Mouse (Mus musculus) forebrain, embryonic 14.5 days (tissue): ENCODE measurements around the gene Ssu72. TPM values are rescaled to one million over a fixed set of nuclear protein-coding genes. Genes with fewer than 3 reads are reported as not detected.
"Not testable (repeated sequence)": the region's sequence is repeated elsewhere in the genome, so short reads cannot be mapped to it uniquely, and the experiment has no call there.

Experiments
- ATAC-seq: fragments of 200-750 bp; cut with Nextera tagmentation; 2 replicates; pipeline ENCODE4 v1.8.0; 2017; ENCODE audit warnings: mild to moderate bottlenecking, moderate library complexity
- DNase-seq: peaks from one replicate; pipeline ENCODE4 v3.0.0-alpha.2; 2015; ENCODE audit warnings: low spot score
- H3K27ac ChIP-seq: fragments of 300-500 bp; sonication (generic); 2 replicates; pipeline ENCODE4 v1.5.1; 2014; ENCODE audit warnings: low read depth, mild to moderate bottlenecking, control low read depth, low read length, moderate library complexity
- H3K27me3 ChIP-seq: fragments of 300-500 bp; sonication (generic); replicated peaks from 2 replicates; pipeline ENCODE4 v1.6.1; 2014; ENCODE audit warnings: low read length, control low read depth, mixed read lengths; ENCODE audit not compliant: control insufficient read depth, insufficient read depth
- H3K36me3 ChIP-seq: fragments of 300-500 bp; sonication (generic); 2 replicates; pipeline ENCODE4 v1.6.1; 2014; ENCODE audit warnings: low read length, control low read depth; ENCODE audit not compliant: control insufficient read depth, insufficient read depth
- H3K4me1 ChIP-seq: fragments of 300-500 bp; sonication (generic); 2 replicates; pipeline ENCODE4 v1.6.1; 2014; ENCODE audit warnings: antibody characterized with exemption, low read length, control low read depth; ENCODE audit not compliant: control insufficient read depth, insufficient read depth
- H3K4me2 ChIP-seq: fragments of 300-500 bp; sonication (generic); 2 replicates; pipeline ENCODE4 v1.6.1; 2014; ENCODE audit warnings: mild to moderate bottlenecking, control low read depth, low read length
- H3K4me3 ChIP-seq: fragments of 300-500 bp; sonication (generic); 2 replicates; pipeline ENCODE4 v1.5.1; 2014; ENCODE audit warnings: low read depth, low read length, control low read depth
- H3K9ac ChIP-seq: fragments of 300-500 bp; sonication (generic); 2 replicates; pipeline ENCODE4 v1.6.1; 2014; ENCODE audit warnings: mild to moderate bottlenecking, low read length, control low read depth, moderate library complexity
- H3K9me3 ChIP-seq: fragments of 300-500 bp; sonication (generic); replicated peaks from 2 replicates; pipeline ENCODE4 v1.6.1; 2016; ENCODE audit warnings: low read length, control low read depth, mixed read lengths; ENCODE audit not compliant: control insufficient read depth
- WGBS: fragments of 180-500 bp; shearing (Covaris S2); extraction: QIAGEN DNeasy Blood & Tissue Kit; methylation state at CpG from one replicate; pipeline ENCODE4 v1.1.7; 2014; 5-methylcytosine and 5-hydroxymethylcytosine counted together
- polyA plus RNA-seq: library from polyadenylated mRNA; unstranded; fragments of >200 nt; fragmentation: Nextera tagmentation; extraction: Ambion mirVana; gene quantifications from 2 replicates; pipeline ENCODE4 v1.2.1, GENCODE M21; 2014

Gene Ssu72
- 153 and 179 TPM in 2 replicates for polyA plus RNA-seq

- peaks cover 10% of the 10 kb centered on the region for H3K4me1 ChIP-seq
- ATAC-seq: peak; percentile 96
- peak within 1 kb of the TSS; percentile 94 for H3K4me3 ChIP-seq
- WGBS: under 1% methylated on average over 75 of the region's 83 CpGs
- no peaks in the 10 kb centered on the region for H3K9me3 ChIP-seq
- no peaks in the 10 kb centered on the region for H3K36me3 ChIP-seq
- H3K9ac ChIP-seq: peak within 1 kb of the TSS; percentile 91
- peak; percentile 98 for DNase-seq
- peak within 1 kb of the TSS; percentile 92 for H3K27ac ChIP-seq
- H3K27me3 ChIP-seq: no peaks in the 10 kb centered on the region
- peak within 1 kb of the TSS; percentile 71 for H3K4me2 ChIP-seq
These were observed at the start of gene Ssu72 for GRCm38 (mm10) chr4:155704721-155705591. Ssu72 (plus strand) TSS chr4:155704800.

- H3K36me3 ChIP-seq: peaks cover 23% of the 10 kb centered on the region
- H3K9me3 ChIP-seq: no peaks in the 10 kb centered on the region
- ATAC-seq: no peak
- no peak overlapping the region for H3K4me2 ChIP-seq
- no peak for DNase-seq
- H3K9ac ChIP-seq: no peak overlapping the region
- H3K4me3 ChIP-seq: no peak overlapping the region
- 89% methylated on average over 13 of the region's 13 CpGs for WGBS
- H3K4me1 ChIP-seq: peaks cover 18% of the 10 kb centered on the region
- H3K27ac ChIP-seq: no peak overlapping the region
- peaks cover 47% of the 10 kb centered on the region for H3K27me3 ChIP-seq
These were observed 48.3 kb upstream of the Ssu72 start for GRCm38 (mm10) chr4:155656214-155656751.

DNA sequence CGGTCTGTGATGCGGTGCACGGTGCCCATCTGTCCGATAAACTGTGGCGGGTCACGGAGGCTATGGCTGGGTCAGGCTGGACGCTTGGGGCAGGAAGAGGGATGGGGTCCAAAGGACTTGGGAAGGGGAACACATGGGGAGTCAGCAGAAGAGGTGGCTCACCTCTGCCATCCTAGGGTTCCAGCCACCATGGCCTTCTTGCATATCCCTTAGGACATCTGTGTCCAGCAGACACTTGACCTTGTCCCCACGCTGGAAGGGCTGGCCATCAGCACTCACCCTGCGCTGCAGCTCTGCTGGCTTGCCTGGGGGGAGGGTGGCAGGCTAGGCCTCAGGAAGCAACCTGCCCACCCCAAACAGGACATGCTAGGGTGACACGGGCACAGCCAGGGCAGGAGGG lies 45.6 kb upstream of the Ssu72 start:
- Histone ChIP-seq H3K27ac (no peak overlapping the region), H3K9ac (no peak overlapping the region), H3K27me3 (peaks cover 20% of the 10 kb centered on the region), H3K4me3 (no peak overlapping the region), H3K4me1 (peaks cover 6% of the 10 kb centered on the region; the same call in 1 of the 2 replicates), H3K9me3 (no peaks in the 10 kb centered on the region), H3K4me2 (no peak overlapping the region), H3K36me3 (peaks cover 16% of the 10 kb centered on the region)
- DNase-seq (no peak), ATAC-seq (no peak)
- 95% methylated on average over 10 of the region's 10 CpGs for WGBS

GRCm38 (mm10) chr4:155660641-155661040 lies 44.0 kb upstream of the Ssu72 start:
- no peak for DNase-seq
- Histone ChIP-seq H3K4me1 (no peaks in the 10 kb centered on the region), H3K4me3 (no peak overlapping the region), H3K36me3 (peaks cover 12% of the 10 kb centered on the region), H3K9me3 (no peaks in the 10 kb centered on the region), H3K4me2 (no peak overlapping the region), H3K9ac (no peak overlapping the region), H3K27me3 (peaks cover 4% of the 10 kb centered on the region), H3K27ac (no peak overlapping the region)
- no peak for ATAC-seq
- 89% methylated on average over 12 of the region's 12 CpGs for WGBS

- Histone ChIP-seq H3K9me3 (no peaks in the 10 kb centered on the region), H3K27me3 (no peaks in the 10 kb centered on the region), H3K4me2 (no peak overlapping the region), H3K27ac (no peak overlapping the region), H3K4me3 (no peak overlapping the region), H3K4me1 (peaks cover 6% of the 10 kb centered on the region; the same call in 1 of the 2 replicates), H3K36me3 (no peaks in the 10 kb centered on the region), H3K9ac (no peak overlapping the region)
- ATAC-seq (no peak), DNase-seq (no peak)
These were observed 37.7 kb upstream of the Ssu72 start for GRCm38 (mm10) chr4:155666903-155667302.

GRCm38 (mm10) chr4:155668689-155669597 lies 35.7 kb upstream of the Ssu72 start, which contains the start of gene Mib2:
Mib2 (minus strand) TSS chr4:155669198.
- Histone ChIP-seq H3K4me1 (peaks cover 6% of the 10 kb centered on the region; the same call in 1 of the 2 replicates), H3K4me3 (peak within 1 kb of the TSS; percentile 82), H3K27me3 (no peaks in the 10 kb centered on the region), H3K9ac (peak within 1 kb of the TSS; percentile 89), H3K27ac (peak within 1 kb of the TSS; percentile 78), H3K9me3 (no peaks in the 10 kb centered on the region), H3K4me2 (peak within 1 kb of the TSS; percentile 61), H3K36me3 (no peaks in the 10 kb centered on the region)
- DNase-seq (peak; percentile 99), ATAC-seq (peak; percentile 99)
- under 1% methylated on average over 71 of the region's 73 CpGs for WGBS

DNA sequence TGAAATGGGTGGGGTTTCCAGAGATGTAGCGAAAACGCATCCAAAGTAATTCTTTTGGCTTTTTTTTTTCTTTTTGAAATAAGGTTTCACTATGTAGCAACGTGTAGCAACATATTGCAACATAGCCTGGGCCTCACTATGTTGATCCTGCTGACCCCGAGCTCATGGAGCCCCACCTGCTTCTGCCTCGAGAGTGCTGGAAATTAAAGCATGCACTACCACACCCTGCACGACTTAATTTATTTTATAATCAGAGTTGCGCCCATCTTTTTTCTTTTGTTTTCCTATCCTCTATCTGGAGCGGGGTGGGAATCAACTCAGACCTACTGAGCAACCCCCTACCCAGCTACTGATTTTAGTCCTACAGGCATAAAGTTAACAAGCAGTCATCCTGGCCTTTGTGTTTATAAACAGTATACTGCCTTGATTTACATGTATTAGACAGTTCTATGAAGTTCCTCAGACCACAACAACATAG lies 35.0 kb upstream of the Ssu72 start:
- H3K9me3 ChIP-seq: no peaks in the 10 kb centered on the region
- H3K27ac ChIP-seq: no peak overlapping the region
- H3K4me1 ChIP-seq: peaks cover 6% of the 10 kb centered on the region; the same call in 1 of the 2 replicates
- under 1% methylated on average over 8 of the region's 8 CpGs for WGBS
- H3K4me3 ChIP-seq: peak overlapping the region; percentile 82
- ATAC-seq (peak; percentile 14), DNase-seq (no peak)
- peak overlapping the region; percentile 61 for H3K4me2 ChIP-seq
- no peaks in the 10 kb centered on the region for H3K36me3 ChIP-seq
- H3K9ac ChIP-seq: no peak overlapping the region
- H3K27me3 ChIP-seq: no peaks in the 10 kb centered on the region

DNA sequence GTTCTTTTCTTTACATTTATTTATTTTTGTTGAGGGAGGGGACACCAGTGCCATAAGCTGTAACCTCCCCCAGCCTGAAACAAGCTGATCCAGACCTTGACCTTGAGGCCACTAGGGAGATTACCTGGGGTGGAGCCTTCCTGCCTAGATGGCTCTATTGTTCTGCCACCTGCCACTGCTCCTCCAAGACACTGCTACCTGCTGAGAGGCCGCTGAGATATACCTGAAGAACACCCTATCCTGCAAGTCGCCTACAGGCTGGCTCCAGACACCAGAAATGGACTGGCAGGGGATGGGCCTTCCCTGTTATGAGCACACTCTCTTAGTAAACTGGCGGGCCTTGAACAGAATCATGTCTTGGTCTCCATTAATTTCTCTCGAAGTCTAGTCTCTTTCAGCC lies 34.4 kb upstream of the Ssu72 start:
- not testable (repeated sequence) for H3K9me3 ChIP-seq, H3K27ac ChIP-seq, ATAC-seq, H3K4me2 ChIP-seq, H3K27me3 ChIP-seq, H3K4me3 ChIP-seq, H3K36me3 ChIP-seq, H3K4me1 ChIP-seq, H3K9ac ChIP-seq, DNase-seq
- 56% methylated on average over 4 of the region's 4 CpGs for WGBS
